Mouse (Mus musculus) intestine, embryonic 15.5 days (tissue): ENCODE results near the gene Slc5a11. TPM values are rescaled to one million over a fixed set of nuclear protein-coding genes. Genes with fewer than 3 reads are reported as not detected.
A peak's percentile ranks its signal among the peaks of the same experiment; 100 is the strongest.

Experiments used
- ATAC-seq: fragments of 200-750 bp; cut with Nextera tagmentation; 2 replicates; pipeline ENCODE4 v1.8.0; 2017; ENCODE audit warnings: moderate TSS enrichment, moderate library complexity
- H3K27ac ChIP-seq: fragments of 300-500 bp; sonication (generic); 2 replicates; pipeline ENCODE4 v1.5.1; 2015; ENCODE audit warnings: mild to moderate bottlenecking, inconsistent platforms
- H3K27me3 ChIP-seq: fragments of 300-500 bp; sonication (generic); replicated peaks from 2 replicates; pipeline ENCODE4 v1.6.1; 2015; ENCODE audit warnings: inconsistent platforms
- H3K36me3 ChIP-seq: fragments of 300-500 bp; sonication (generic); 2 replicates; pipeline ENCODE4 v1.6.1; 2015; ENCODE audit warnings: inconsistent platforms
- H3K4me1 ChIP-seq: fragments of 300-500 bp; sonication (generic); replicated peaks from 2 replicates; pipeline ENCODE4 v1.6.1; 2015; ENCODE audit warnings: inconsistent platforms
- H3K4me2 ChIP-seq: fragments of 300-500 bp; sonication (generic); replicated peaks from 2 replicates; pipeline ENCODE4 v1.6.1; 2015; ENCODE audit warnings: mild to moderate bottlenecking, inconsistent platforms
- H3K4me3 ChIP-seq: fragments of 300-500 bp; sonication (generic); replicated peaks from 2 replicates; pipeline ENCODE4 v1.5.1; 2015; ENCODE audit warnings: inconsistent platforms
- H3K9ac ChIP-seq: fragments of 300-500 bp; sonication (generic); 2 replicates; pipeline ENCODE4 v1.6.1; 2015; ENCODE audit warnings: inconsistent platforms
- H3K9me3 ChIP-seq: fragments of 300-500 bp; sonication (generic); 2 replicates; pipeline ENCODE4 v1.6.1; 2016; ENCODE audit warnings: inconsistent platforms
- WGBS: fragments of 180-500 bp; shearing (Covaris S2); methylation state at CpG from one replicate; pipeline ENCODE4 v1.1.7; 2015; 5-methylcytosine and 5-hydroxymethylcytosine counted together
- polyA plus RNA-seq: library from polyadenylated mRNA; unstranded; fragments of >200 nt; fragmentation: Nextera tagmentation; extraction: Ambion mirVana; gene quantifications from 2 replicates; pipeline ENCODE4 v1.2.1, GENCODE M21; 2015

Gene Slc5a11
- 12.7 and 15.8 TPM in 2 replicates for polyA plus RNA-seq

GRCm38 (mm10) chr7:123214365-123215075 lies at the start of gene Slc5a11:
TSS of gene Slc5a11 (plus strand) at chr7:123214780.
- Histone ChIP-seq H3K9me3 (no peaks in the 10 kb centered on the region), H3K4me1 (peaks cover 19% of the 10 kb centered on the region), H3K4me3 (peak within 1 kb of the TSS; percentile 19), H3K9ac (peak within 1 kb of the TSS; percentile 26; the same call in 1 of the 2 replicates), H3K36me3 (no peaks in the 10 kb centered on the region), H3K4me2 (peak within 1 kb of the TSS; percentile 44), H3K27me3 (no peaks in the 10 kb centered on the region), H3K27ac (peak within 1 kb of the TSS; percentile 82)
- ATAC-seq = peak; percentile 87
- 38% methylated on average over 8 of the region's 8 CpGs for WGBS

- 85% methylated on average over 2 of the region's 2 CpGs for WGBS
- H3K9me3 ChIP-seq = no peaks in the 10 kb centered on the region
- peaks cover 65% of the 10 kb centered on the region for H3K36me3 ChIP-seq
Observed at GRCm38 (mm10) chr7:123167436-123167835, 47.1 kb upstream of the Slc5a11 start.

GRCm38 (mm10) chr7:123169618-123170017 lies 45.0 kb upstream of the Slc5a11 start:
- no peak for ATAC-seq
- no peak overlapping the region for H3K4me2 ChIP-seq
- 98% methylated on average over 2 of the region's 2 CpGs for WGBS
- no peaks in the 10 kb centered on the region for H3K27me3 ChIP-seq
- H3K9me3 ChIP-seq = no peaks in the 10 kb centered on the region
- H3K36me3 ChIP-seq = peaks cover 61% of the 10 kb centered on the region
- H3K4me1 ChIP-seq = no peaks in the 10 kb centered on the region
- no peak overlapping the region for H3K27ac ChIP-seq
- H3K4me3 ChIP-seq = no peak overlapping the region
- H3K9ac ChIP-seq = no peak overlapping the region

More at GRCm38 (mm10) chr7:123167436-123167835, 47.1 kb upstream of the Slc5a11 start:
- ATAC-seq = no peak
- no peak overlapping the region for H3K4me3 ChIP-seq
- no peak overlapping the region for H3K9ac ChIP-seq
- no peaks in the 10 kb centered on the region for H3K4me1 ChIP-seq
- H3K27me3 ChIP-seq = no peaks in the 10 kb centered on the region
- no peak overlapping the region for H3K27ac ChIP-seq
- no peak overlapping the region for H3K4me2 ChIP-seq

GRCm38 (mm10) chr7:123172101-123172500 lies 42.5 kb upstream of the Slc5a11 start:
- WGBS = 89% methylated on average over 5 of the region's 5 CpGs
- Histone ChIP-seq H3K36me3 (peaks cover 49% of the 10 kb centered on the region), H3K9ac (no peak overlapping the region), H3K4me1 (no peaks in the 10 kb centered on the region), H3K4me3 (no peak overlapping the region), H3K9me3 (no peaks in the 10 kb centered on the region), H3K27me3 (no peaks in the 10 kb centered on the region), H3K4me2 (no peak overlapping the region), H3K27ac (no peak overlapping the region)
- ATAC-seq = no peak

- no peaks in the 10 kb centered on the region for H3K27me3 ChIP-seq
- no peak overlapping the region for H3K4me2 ChIP-seq
- no peak overlapping the region for H3K27ac ChIP-seq
- H3K9ac ChIP-seq = no peak overlapping the region
- ATAC-seq = peak; percentile 92
- peaks cover 38% of the 10 kb centered on the region for H3K36me3 ChIP-seq
- H3K4me1 ChIP-seq = no peaks in the 10 kb centered on the region
- H3K9me3 ChIP-seq = no peaks in the 10 kb centered on the region
- H3K4me3 ChIP-seq = no peak overlapping the region
Observed at GRCm38 (mm10) chr7:123177215-123177614, 37.4 kb upstream of the Slc5a11 start.

- no peak overlapping the region for H3K4me2 ChIP-seq
- no peaks in the 10 kb centered on the region for H3K4me1 ChIP-seq
- H3K4me3 ChIP-seq = no peak overlapping the region
- no peak overlapping the region for H3K27ac ChIP-seq
- H3K9ac ChIP-seq = no peak overlapping the region
- ATAC-seq = 0 out of 2 replicates have a peak, but pooled peaks have one; percentile 45
- peaks cover 54% of the 10 kb centered on the region for H3K36me3 ChIP-seq
- no peaks in the 10 kb centered on the region for H3K9me3 ChIP-seq
- 85% methylated on average over 20 of the region's 20 CpGs for WGBS
- H3K27me3 ChIP-seq = no peaks in the 10 kb centered on the region
Observed at GRCm38 (mm10) chr7:123181787-123182701, 32.5 kb upstream of the Slc5a11 start.

GRCm38 (mm10) chr7:123184891-123185290 lies 29.7 kb upstream of the Slc5a11 start:
- no peak overlapping the region for H3K27ac ChIP-seq
- H3K9me3 ChIP-seq = no peaks in the 10 kb centered on the region
- H3K27me3 ChIP-seq = no peaks in the 10 kb centered on the region
- H3K4me1 ChIP-seq = no peaks in the 10 kb centered on the region
- no peak for ATAC-seq
- WGBS = 88% methylated on average over 1 of the region's 1 CpGs
- H3K9ac ChIP-seq = no peak overlapping the region
- H3K4me3 ChIP-seq = no peak overlapping the region
- peaks cover 68% of the 10 kb centered on the region for H3K36me3 ChIP-seq
- no peak overlapping the region for H3K4me2 ChIP-seq

- Histone ChIP-seq H3K4me1 (no peaks in the 10 kb centered on the region), H3K9ac (no peak overlapping the region), H3K27me3 (no peaks in the 10 kb centered on the region), H3K4me2 (no peak overlapping the region), H3K36me3 (peaks cover 66% of the 10 kb centered on the region), H3K27ac (no peak overlapping the region), H3K9me3 (no peaks in the 10 kb centered on the region), H3K4me3 (no peak overlapping the region)
- no peak for ATAC-seq
- 88% methylated on average over 6 of the region's 6 CpGs for WGBS
Observed at GRCm38 (mm10) chr7:123186463-123186862, 28.1 kb upstream of the Slc5a11 start.

- Histone ChIP-seq H3K4me2 (no peak overlapping the region), H3K9me3 (no peaks in the 10 kb centered on the region), H3K4me3 (no peak overlapping the region), H3K27me3 (no peaks in the 10 kb centered on the region), H3K4me1 (no peaks in the 10 kb centered on the region), H3K27ac (no peak overlapping the region), H3K9ac (no peak overlapping the region), H3K36me3 (peaks cover 67% of the 10 kb centered on the region)
- no peak for ATAC-seq
- 49% methylated on average over 4 of the region's 4 CpGs for WGBS
Observed at GRCm38 (mm10) chr7:123187246-123187645, 27.3 kb upstream of the Slc5a11 start.

- no peak overlapping the region for H3K4me3 ChIP-seq
- ATAC-seq = no peak
- H3K4me1 ChIP-seq = no peaks in the 10 kb centered on the region
- H3K9me3 ChIP-seq = no peaks in the 10 kb centered on the region
- H3K36me3 ChIP-seq = peaks cover 69% of the 10 kb centered on the region
- WGBS = 92% methylated on average over 3 of the region's 3 CpGs
- no peaks in the 10 kb centered on the region for H3K27me3 ChIP-seq
- no peak overlapping the region for H3K4me2 ChIP-seq
- no peak overlapping the region for H3K9ac ChIP-seq
- H3K27ac ChIP-seq = no peak overlapping the region
Observed at GRCm38 (mm10) chr7:123188462-123188861, 26.1 kb upstream of the Slc5a11 start.

GRCm38 (mm10) chr7:123189762-123190161 lies 24.8 kb upstream of the Slc5a11 start:
- H3K27me3 ChIP-seq = no peaks in the 10 kb centered on the region
- H3K27ac ChIP-seq = no peak overlapping the region
- ATAC-seq = no peak
- H3K36me3 ChIP-seq = peaks cover 62% of the 10 kb centered on the region
- no peaks in the 10 kb centered on the region for H3K9me3 ChIP-seq
- no peak overlapping the region for H3K4me2 ChIP-seq
- H3K4me3 ChIP-seq = no peak overlapping the region
- 95% methylated on average over 8 of the region's 8 CpGs for WGBS
- no peak overlapping the region for H3K9ac ChIP-seq
- no peaks in the 10 kb centered on the region for H3K4me1 ChIP-seq

GRCm38 (mm10) chr7:123191731-123192130 lies 22.8 kb upstream of the Slc5a11 start:
- Histone ChIP-seq H3K4me3 (no peak overlapping the region), H3K27me3 (no peaks in the 10 kb centered on the region), H3K4me1 (no peaks in the 10 kb centered on the region), H3K4me2 (no peak overlapping the region), H3K9me3 (no peaks in the 10 kb centered on the region), H3K9ac (no peak overlapping the region), H3K27ac (no peak overlapping the region), H3K36me3 (peaks cover 54% of the 10 kb centered on the region)
- ATAC-seq = no peak
- WGBS = 77% methylated on average over 5 of the region's 5 CpGs
